Mouse (Mus musculus): Measurements from ENCODE around the gene Olfr352. TPM values are rescaled to one million over a fixed set of nuclear protein-coding genes. Genes with fewer than 3 reads are reported as not detected.

The Olfr352 gene
- polyA plus RNA-seq (2016; fragmentation: Nextera tagmentation; extraction: Ambion mirVana) = not detected in 2 replicates

GRCm38 (mm10) chr2:36868160-36868559 is at the start of gene Olfr352:
Olfr352 (plus strand) TSS chr2:36868460.
- Histone ChIP-seq H3K4me1 (no peaks in the 10 kb centered on the region), H3K27me3 (no peaks in the 10 kb centered on the region), H3K4me3 (no peak within 1 kb of the TSS), H3K9ac (replicated peaks) (no peak within 1 kb of the TSS), H3K27ac (replicated peaks) (no peak within 1 kb of the TSS), H3K9me3 (peaks cover 26% of the 10 kb centered on the region), H3K36me3 (no peaks in the 10 kb centered on the region), H3K4me2 (replicated peaks) (no peak within 1 kb of the TSS)
- ATAC-seq (ENCODE audit: low FRiP score, low read depth) = no peak
- WGBS = 83% methylated on average over 1 of the region's 1 CpGs

- no peaks in the 10 kb centered on the region for H3K4me1 ChIP-seq
- H3K4me3 ChIP-seq = no peak within 1 kb of the TSS
- no peaks in the 10 kb centered on the region for H3K27me3 ChIP-seq
- H3K27ac ChIP-seq (replicated peaks) = no peak within 1 kb of the TSS
- ATAC-seq (ENCODE audit: low FRiP score, low read depth) = no peak
- no peak within 1 kb of the TSS for H3K9ac ChIP-seq (replicated peaks)
- no peak within 1 kb of the TSS for H3K4me2 ChIP-seq (replicated peaks)
- WGBS = 82% methylated on average over 1 of the region's 1 CpGs
- H3K9me3 ChIP-seq = peaks cover 31% of the 10 kb centered on the region
- H3K36me3 ChIP-seq = no peaks in the 10 kb centered on the region
Measured at GRCm38 (mm10) chr2:36846010-36846409, 22.2 kb upstream of the Olfr352 start, which contains the start of gene Olfr350. Olfr350 (plus strand) TSS chr2:36846310.

- ATAC-seq (ENCODE audit: low FRiP score, low read depth) = no peak
- H3K9ac ChIP-seq (replicated peaks) = no peak within 1 kb of the TSS
- no peak within 1 kb of the TSS for H3K4me2 ChIP-seq (replicated peaks)
- no peaks in the 10 kb centered on the region for H3K4me1 ChIP-seq
- whole genome bisulfite sequencing = 83% methylated on average over 1 of the region's 1 CpGs
- no peak within 1 kb of the TSS for H3K4me3 ChIP-seq
- peaks cover 28% of the 10 kb centered on the region for H3K9me3 ChIP-seq
- no peaks in the 10 kb centered on the region for H3K27me3 ChIP-seq
- H3K36me3 ChIP-seq = no peaks in the 10 kb centered on the region
- no peak within 1 kb of the TSS for H3K27ac ChIP-seq (replicated peaks)
Measured at GRCm38 (mm10) chr2:36862560-36862959, 5.7 kb upstream of the Olfr352 start, which contains the start of gene Olfr351. Olfr351 (minus strand) TSS chr2:36862660.

GRCm38 (mm10) chr2:36892836-36893235 is 24.6 kb downstream of the Olfr352 start, which contains the start of gene Olfr353:
Olfr353 (minus strand) TSS chr2:36892936.
- no peaks in the 10 kb centered on the region for H3K4me1 ChIP-seq
- no peaks in the 10 kb centered on the region for H3K27me3 ChIP-seq
- no peak within 1 kb of the TSS for H3K4me3 ChIP-seq
- no peak within 1 kb of the TSS for H3K4me2 ChIP-seq (replicated peaks)
- peaks cover 17% of the 10 kb centered on the region for H3K9me3 ChIP-seq
- no peak within 1 kb of the TSS for H3K9ac ChIP-seq (replicated peaks)
- H3K27ac ChIP-seq (replicated peaks) = no peak within 1 kb of the TSS
- no peaks in the 10 kb centered on the region for H3K36me3 ChIP-seq
- no peak for ATAC-seq (ENCODE audit: low FRiP score, low read depth)

- H3K4me2 ChIP-seq (replicated peaks) = no peak overlapping the region
- H3K27ac ChIP-seq (replicated peaks) = no peak overlapping the region
- H3K9ac ChIP-seq (replicated peaks) = no peak overlapping the region
- H3K4me3 ChIP-seq = no peak overlapping the region
- no peaks in the 10 kb centered on the region for H3K27me3 ChIP-seq
- H3K4me1 ChIP-seq = no peaks in the 10 kb centered on the region
- ATAC-seq (ENCODE audit: low FRiP score, low read depth) = no peak
- peaks cover 33% of the 10 kb centered on the region for H3K9me3 ChIP-seq
- H3K36me3 ChIP-seq = no peaks in the 10 kb centered on the region
Measured at GRCm38 (mm10) chr2:36897114-36897513, 28.9 kb downstream of the Olfr352 start.

GRCm38 (mm10) chr2:36905380-36905779 is 37.1 kb downstream of the Olfr352 start, which contains the start of gene Olfr354:
Olfr354 (plus strand) TSS chr2:36905680.
- Histone ChIP-seq H3K4me2 (replicated peaks) (no peak within 1 kb of the TSS), H3K9me3 (peaks cover 20% of the 10 kb centered on the region; the same call in 1 of the 2 replicates), H3K4me1 (no peaks in the 10 kb centered on the region), H3K4me3 (no peak within 1 kb of the TSS), H3K27ac (replicated peaks) (no peak within 1 kb of the TSS), H3K9ac (replicated peaks) (no peak within 1 kb of the TSS), H3K27me3 (no peaks in the 10 kb centered on the region), H3K36me3 (no peaks in the 10 kb centered on the region)
- ATAC-seq (ENCODE audit: low FRiP score, low read depth) = no peak

Other genes starting within 250 kb of the Olfr352 start
- not detected in 2 replicates for gene Olfr345, start 228.4 kb upstream of the Olfr352 start, polyA plus RNA-seq (2016; fragmentation: Nextera tagmentation; extraction: Ambion mirVana)
- not detected in 2 replicates for gene Olfr346, start 182.7 kb upstream of the Olfr352 start, polyA plus RNA-seq (2016; fragmentation: Nextera tagmentation; extraction: Ambion mirVana)
- not detected in 2 replicates for gene Olfr347, start 136.6 kb upstream of the Olfr352 start, polyA plus RNA-seq (2016; fragmentation: Nextera tagmentation; extraction: Ambion mirVana)
- not detected in 2 replicates for gene Olfr348, start 84.2 kb upstream of the Olfr352 start, polyA plus RNA-seq (2016; fragmentation: Nextera tagmentation; extraction: Ambion mirVana)
- not detected in 2 replicates for gene Olfr50, start 77.9 kb upstream of the Olfr352 start, polyA plus RNA-seq (2016; fragmentation: Nextera tagmentation; extraction: Ambion mirVana)
- not detected in 2 replicates for gene Olfr3, start 51.4 kb upstream of the Olfr352 start, polyA plus RNA-seq (2016; fragmentation: Nextera tagmentation; extraction: Ambion mirVana)
- not detected in 2 replicates for gene Olfr350, start 22.1 kb upstream of the Olfr352 start, polyA plus RNA-seq (2016; fragmentation: Nextera tagmentation; extraction: Ambion mirVana)
- gene Olfr351, start 5.8 kb upstream of the Olfr352 start, polyA plus RNA-seq (2016; fragmentation: Nextera tagmentation; extraction: Ambion mirVana) = not detected in 2 replicates
- not detected in 2 replicates for gene Olfr353, start 24.5 kb downstream of the Olfr352 start, polyA plus RNA-seq (2016; fragmentation: Nextera tagmentation; extraction: Ambion mirVana)
- not detected in 2 replicates for gene Olfr354, start 37.2 kb downstream of the Olfr352 start, polyA plus RNA-seq (2016; fragmentation: Nextera tagmentation; extraction: Ambion mirVana)
- gene Olfr355, start 60.4 kb downstream of the Olfr352 start, polyA plus RNA-seq (2016; fragmentation: Nextera tagmentation; extraction: Ambion mirVana) = not detected in 2 replicates
- not detected in 2 replicates for gene Olfr356, start 68.7 kb downstream of the Olfr352 start, polyA plus RNA-seq (2016; fragmentation: Nextera tagmentation; extraction: Ambion mirVana)
- not detected in 2 replicates for gene Olfr357, start 125.4 kb downstream of the Olfr352 start, polyA plus RNA-seq (2016; fragmentation: Nextera tagmentation; extraction: Ambion mirVana)
- not detected in 2 replicates for gene Olfr358, start 140.9 kb downstream of the Olfr352 start, polyA plus RNA-seq (2016; fragmentation: Nextera tagmentation; extraction: Ambion mirVana)
- not detected in 2 replicates for gene Olfr360, start 197.3 kb downstream of the Olfr352 start, polyA plus RNA-seq (2016; fragmentation: Nextera tagmentation; extraction: Ambion mirVana)
- gene Olfr361, start 220.8 kb downstream of the Olfr352 start, polyA plus RNA-seq (2016; fragmentation: Nextera tagmentation; extraction: Ambion mirVana) = not detected in 2 replicates
- gene Olfr362, start 249.4 kb downstream of the Olfr352 start, polyA plus RNA-seq (2016; fragmentation: Nextera tagmentation; extraction: Ambion mirVana) = not detected in 2 replicates

Measured in midbrain, embryonic 12.5 days (tissue).